In genomic region chr14:60653184-60653583, GRCm38 (mm10) we compare ENCODE assay signal across 30 mouse cellular contexts. TPM values are rescaled to one million over a fixed set of nuclear protein-coding genes. Genes with fewer than 3 reads are reported as not detected.
DNase-seq lines count a peak whose midpoint lies in the region; ATAC-seq lines count a peak whose summit lies in the region.
"Had no signal": no experiment of that assay in that cellular context is flagged by ENCODE, and none has a peak within 500 bp of the region (broad histone marks: within the 10 kb centered on the region; RNA-seq: fewer than 3 reads in every experiment).

No protein-coding gene starts in this region.

- no peak for ATAC-seq in erythroblast, adult 5-6 weeks (replicated peaks; ENCODE audit: low FRiP score, poor library complexity, severe bottlenecking)
- no peak for ATAC-seq in neural tube, embryonic 14.5 days (ENCODE audit: low read depth)
- ATAC-seq in liver, embryonic 16.5 days (ENCODE audit: low read depth), result no peak
- no peak for ATAC-seq in CD4-positive, CD25-positive, alpha-beta regulatory T cell, adult 4 months
- ATAC-seq: forebrain, postnatal 0 days; inflammation-experienced regulatory T-cells, adult 6 months; lung, postnatal 0 days had no signal

- peak overlapping the region; percentile 61; the same call in 1 of the 2 replicates for H3K27ac ChIP-seq in neural tube, embryonic 14.5 days (ENCODE audit: low read depth, low read length)
- peak overlapping the region; percentile 81 for H3K27ac ChIP-seq in liver, embryonic 16.5 days (ENCODE audit: low read length)
- H3K27ac ChIP-seq: forebrain, embryonic 10.5 days; left cerebral cortex, adult 2 months; limb, embryonic 12.5 days; midbrain, embryonic 12.5 days had no signal

- peaks cover 4% of the 10 kb centered on the region for H3K9me3 ChIP-seq in erythroblast, embryonic 14.5 days (ENCODE audit: control insufficient read depth, low read length)
- no peaks in the 10 kb centered on the region for H3K9me3 ChIP-seq in neural tube, embryonic 14.5 days (ENCODE audit: control insufficient read depth, low read length)
- H3K9me3 ChIP-seq in liver, embryonic 16.5 days (replicated peaks; ENCODE audit: control insufficient read depth, low read length), result 0 out of 2 replicates have a peak, but pooled peaks cover 2% of the 10 kb centered on the region
- H3K9me3 ChIP-seq: forebrain, embryonic 10.5 days; heart, embryonic 12.5 days; hindbrain, embryonic 15.5 days; limb, embryonic 12.5 days; megakaryocyte, embryonic 14.5 days; midbrain, embryonic 12.5 days had no signal

- DNase-seq in neural tube, embryonic 10.5 days (ENCODE audit: extremely low spot score, low spot score), result no peak
- DNase-seq in adrenal gland, adult 8-10 months, result no peak
- DNase-seq: adrenal gland, postnatal 10 days; cerebellum, adult 8-10 months; cerebellum, postnatal 25 days; forebrain, postnatal 0 days; gastrocnemius, postnatal 25 days; heart, adult 18-20 months; heart, postnatal 4 days; kidney, adult 11 months; kidney, postnatal 25 days; lung, adult 18-20 months; lung, postnatal 4 days; right cerebral cortex, adult 18-20 months; spleen, adult 18-20 months; thymus, postnatal 14 days had no signal

- no peak overlapping the region for H3K9ac ChIP-seq in neural tube, embryonic 14.5 days (replicated peaks; ENCODE audit: low read depth, low read length)
- peak overlapping the region; percentile 48 for H3K9ac ChIP-seq in liver, embryonic 16.5 days (ENCODE audit: low read depth, low read length)
- H3K9ac ChIP-seq: forebrain, postnatal 0 days; heart, embryonic 12.5 days; hindbrain, embryonic 15.5 days; limb, embryonic 12.5 days; midbrain, embryonic 12.5 days had no signal

- H3K4me3 ChIP-seq in erythroblast, embryonic 14.5 days (replicated peaks), result peak overlapping the region; percentile 50
- H3K4me3 ChIP-seq in neural tube, embryonic 14.5 days (ENCODE audit: low read depth, low read length), result no peak overlapping the region
- H3K4me3 ChIP-seq in liver, embryonic 16.5 days (ENCODE audit: low read depth, low read length), result no peak overlapping the region
- H3K4me3 ChIP-seq: forebrain, embryonic 10.5 days; heart, embryonic 12.5 days; hindbrain, embryonic 15.5 days; left cerebral cortex, adult 2 months; limb, embryonic 12.5 days; megakaryocyte, embryonic 14.5 days; midbrain, embryonic 12.5 days had no signal

- peaks cover 67% of the 10 kb centered on the region for H3K36me3 ChIP-seq in erythroblast, embryonic 14.5 days (ENCODE audit: control insufficient read depth)
- H3K36me3 ChIP-seq in neural tube, embryonic 14.5 days (ENCODE audit: control insufficient read depth, insufficient read depth, low read length), result no peaks in the 10 kb centered on the region
- no peaks in the 10 kb centered on the region for H3K36me3 ChIP-seq in liver, embryonic 16.5 days (ENCODE audit: control insufficient read depth, insufficient read depth)
- H3K36me3 ChIP-seq: heart, embryonic 12.5 days; hindbrain, embryonic 15.5 days; limb, embryonic 12.5 days had no signal

- H3K27me3 ChIP-seq in erythroblast, embryonic 14.5 days (ENCODE audit: control insufficient read depth), result no peaks in the 10 kb centered on the region
- no peaks in the 10 kb centered on the region for H3K27me3 ChIP-seq in neural tube, embryonic 14.5 days (ENCODE audit: control insufficient read depth, insufficient read depth, low read length)
- no peaks in the 10 kb centered on the region for H3K27me3 ChIP-seq in liver, embryonic 16.5 days (ENCODE audit: control insufficient read depth, insufficient read depth, low read depth, low read length)
- H3K27me3 ChIP-seq: heart, embryonic 12.5 days; hindbrain, embryonic 15.5 days; limb, embryonic 12.5 days; megakaryocyte, embryonic 14.5 days; midbrain, embryonic 12.5 days had no signal

- no peak overlapping the region for H3K4me2 ChIP-seq in neural tube, embryonic 14.5 days (ENCODE audit: low read depth, low read length)
- H3K4me2 ChIP-seq in liver, embryonic 16.5 days (ENCODE audit: low read depth, low read length), result peak overlapping the region; percentile 45
- H3K4me2 ChIP-seq: heart, embryonic 12.5 days; hindbrain, embryonic 15.5 days; limb, embryonic 12.5 days; midbrain, embryonic 12.5 days had no signal

- WGBS in neural tube, embryonic 14.5 days, result 76% methylated on average over 4 of the region's 4 CpGs
- WGBS in liver, embryonic 16.5 days (ENCODE audit: insufficient replicate concordance), result 75% methylated on average over 4 of the region's 4 CpGs

- peaks cover 99% of the 10 kb centered on the region for H3K4me1 ChIP-seq in erythroblast, embryonic 14.5 days (ENCODE audit: control insufficient read depth)
- no peaks in the 10 kb centered on the region; the same call in none of the 2 replicates for H3K4me1 ChIP-seq in neural tube, embryonic 14.5 days (ENCODE audit: control insufficient read depth, insufficient read depth, low read length)
- peaks cover 59% of the 10 kb centered on the region for H3K4me1 ChIP-seq in liver, embryonic 16.5 days (ENCODE audit: control insufficient read depth, low read depth, low read length)
- H3K4me1 ChIP-seq: megakaryocyte, embryonic 14.5 days had no signal

RNA-seq across cellular contexts. Expression of gene Spata13, which starts 19.4 kb away (rescaled TPM):
- 4.5 and 4.8 TPM in 2 replicates for polyA plus RNA-seq in erythroblast, embryonic 14.5 days (2012)
- total RNA-seq in erythroblast, adult 5-6 weeks (2015; ENCODE audit: low replicate concordance), result 7.1 and 25.3 TPM in 2 replicates
- total RNA-seq in erythroblast, adult 5-6 weeks (2017; ENCODE audit: low replicate concordance), result 30.1 and 55.5 TPM in 2 replicates
- polyA plus RNA-seq in neural tube, embryonic 14.5 days (2014; fragmentation: Nextera tagmentation; extraction: Ambion mirVana), result 23.6 and 26.5 TPM in 2 replicates
- polyA plus RNA-seq in liver, embryonic 16.5 days (2015; fragmentation: Nextera tagmentation; extraction: Ambion mirVana), result 20.5 and 21.5 TPM in 2 replicates
- polyA plus RNA-seq in CD4-positive, CD25-positive, alpha-beta regulatory T cell, adult 4 months (2017; shearing (Covaris generic)), result 100 to 1,000 TPM in 1 of 2 experiments, 10 to 100 TPM in 1; 90.7 to 146 TPM
- total RNA-seq in adrenal gland, adult 8-10 months (2022), result 100 to 1,000 TPM; 152 to 256 (median 184) TPM
